Mouse (Mus musculus) embryonic facial prominence, embryonic 11.5 days (tissue): ENCODE results near the gene Psma6. TPM values are rescaled to one million over a fixed set of nuclear protein-coding genes. Genes with fewer than 3 reads are reported as not detected.

ENCODE experiments used
- ATAC-seq: fragments of 200-750 bp; cut with Nextera tagmentation; replicated peaks from 2 replicates; pipeline ENCODE4 v1.8.0; 2017; ENCODE audit warnings: low read depth; ENCODE audit not compliant: insufficient number of reproducible peaks, low FRiP score, low TSS enrichment
- DNase-seq: peaks from one replicate; pipeline ENCODE4 v3.0.0-alpha.2; 2015; ENCODE audit warnings: low spot score
- H3K27ac ChIP-seq: fragments of 300-500 bp; sonication (generic); replicated peaks from 2 replicates; pipeline ENCODE4 v1.5.1; 2014; ENCODE audit warnings: mild to moderate bottlenecking, low read depth, low read length, control low read depth
- H3K27me3 ChIP-seq: fragments of 300-500 bp; sonication (generic); 2 replicates; pipeline ENCODE4 v1.6.1; 2014; ENCODE audit warnings: mild to moderate bottlenecking, low read length, moderate library complexity, mixed read lengths; ENCODE audit not compliant: control insufficient read depth, insufficient read depth
- H3K36me3 ChIP-seq: fragments of 300-500 bp; sonication (generic); replicated peaks from 2 replicates; pipeline ENCODE4 v1.6.1; 2014; ENCODE audit warnings: low read depth, mild to moderate bottlenecking, low read length, moderate library complexity, mixed read lengths; ENCODE audit not compliant: control insufficient read depth, insufficient read depth
- H3K4me1 ChIP-seq: fragments of 300-500 bp; sonication (generic); 2 replicates; pipeline ENCODE4 v1.6.1; 2014; ENCODE audit warnings: low read length, mixed read lengths; ENCODE audit not compliant: control insufficient read depth, insufficient read depth
- H3K4me2 ChIP-seq: fragments of 300-500 bp; sonication (generic); 2 replicates; pipeline ENCODE4 v1.6.1; 2014; ENCODE audit warnings: low read depth, mild to moderate bottlenecking, control low read depth, low read length, moderate library complexity
- H3K4me3 ChIP-seq: fragments of 300-500 bp; sonication (generic); 2 replicates; pipeline ENCODE4 v1.5.1; 2014; ENCODE audit warnings: low read depth, low read length, control low read depth
- H3K9ac ChIP-seq: fragments of 300-500 bp; sonication (generic); replicated peaks from 2 replicates; pipeline ENCODE4 v1.6.1; 2014; ENCODE audit warnings: mild to moderate bottlenecking, control low read depth, low read length
- H3K9me3 ChIP-seq: fragments of 300-500 bp; sonication (generic); replicated peaks from 2 replicates; pipeline ENCODE4 v1.6.1; 2016; ENCODE audit warnings: mild to moderate bottlenecking, low read length, inconsistent platforms, mixed read lengths; ENCODE audit not compliant: control insufficient read depth
- WGBS: fragments of 180-500 bp; shearing (Covaris S2); extraction: QIAGEN DNeasy Blood & Tissue Kit; methylation state at CpG from one replicate; pipeline ENCODE4 v1.1.7; 2014; 5-methylcytosine and 5-hydroxymethylcytosine counted together
- polyA plus RNA-seq: library from polyadenylated mRNA; unstranded; fragments of >200 nt; fragmentation: Nextera tagmentation; extraction: Ambion mirVana; gene quantifications from 2 replicates; pipeline ENCODE4 v1.2.1, GENCODE M21; 2014

The Psma6 gene
- polyA plus RNA-seq, 1 experiment from 2014 or later: 533 TPM

DNA sequence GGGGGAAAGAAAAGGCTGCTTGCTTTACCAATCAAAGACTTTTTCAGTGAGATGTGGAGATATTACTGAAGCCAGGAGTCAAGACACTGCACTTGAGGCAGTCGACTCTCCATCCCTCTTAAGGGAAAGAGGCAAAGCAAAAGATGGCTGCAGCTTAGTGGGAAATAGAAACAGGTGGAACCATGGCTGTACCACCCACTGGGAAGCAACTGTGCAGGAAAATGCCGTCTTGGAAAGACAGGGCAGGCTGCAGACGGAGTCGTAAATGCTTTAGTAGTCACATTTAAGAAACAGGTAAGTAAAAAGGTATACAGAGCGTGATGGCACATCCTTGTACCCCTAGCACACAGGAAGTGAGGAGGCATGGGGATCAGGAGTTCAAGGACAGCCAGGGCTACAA is 79.1 kb downstream of the Psma6 start:
- WGBS: 74% methylated on average over 5 of the region's 5 CpGs
- Histone ChIP-seq H3K9ac (no peak overlapping the region), H3K4me1 (no peaks in the 10 kb centered on the region; the same call in 1 of the 2 replicates), H3K4me2 (no peak overlapping the region), H3K4me3 (no peak overlapping the region), H3K27ac (no peak overlapping the region), H3K9me3 (no peaks in the 10 kb centered on the region), H3K27me3 (no peaks in the 10 kb centered on the region), H3K36me3 (no peaks in the 10 kb centered on the region)
- no peak for ATAC-seq
- DNase-seq: no peak

DNA sequence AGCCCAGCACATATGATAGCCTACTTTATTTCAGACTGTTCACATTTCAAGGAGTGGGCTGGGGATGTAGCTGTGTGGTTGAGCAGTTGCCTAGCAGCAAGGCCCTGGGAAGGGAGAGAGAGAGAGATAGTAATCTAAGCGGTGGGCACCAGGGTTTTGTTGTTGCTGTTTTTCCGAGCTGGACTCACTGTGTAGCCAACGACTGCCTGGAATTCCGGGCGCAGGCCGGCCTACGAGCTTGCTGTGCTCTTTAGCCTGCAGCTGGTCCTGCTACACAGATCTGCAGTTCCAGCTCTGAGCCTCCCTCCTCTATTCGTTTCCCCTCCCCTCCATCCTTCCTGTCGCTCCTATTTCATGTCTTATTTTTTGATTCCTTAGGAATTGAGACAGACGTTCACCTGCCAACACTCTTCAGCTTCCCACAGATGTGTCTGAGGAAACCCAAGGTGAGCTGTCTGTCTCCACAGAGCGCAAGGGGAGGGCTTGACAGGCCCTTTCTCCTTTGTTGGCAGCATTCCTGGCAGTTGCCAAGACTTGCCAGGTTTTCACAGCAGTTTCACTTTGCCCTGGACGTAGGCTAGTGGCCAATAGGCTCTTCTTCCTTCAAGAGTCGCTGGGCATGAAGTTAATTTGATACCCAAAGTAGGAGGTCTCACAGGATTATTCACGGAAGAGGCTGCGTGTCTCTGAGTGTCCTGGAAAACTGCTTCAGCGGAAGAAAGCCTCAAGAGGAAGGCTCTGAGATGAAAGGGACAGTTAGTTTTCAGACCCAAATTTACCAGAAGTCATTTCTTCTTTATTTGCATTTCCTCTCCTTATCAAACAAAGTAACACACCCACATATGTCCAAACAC is 80.2 kb downstream of the Psma6 start:
- DNase-seq (peak; percentile 72), ATAC-seq (peak; percentile 48; the same call in 1 of the 2 replicates)
- Histone ChIP-seq H3K27me3 (no peaks in the 10 kb centered on the region), H3K4me3 (no peak overlapping the region), H3K9me3 (no peaks in the 10 kb centered on the region), H3K4me2 (no peak overlapping the region), H3K4me1 (no peaks in the 10 kb centered on the region; the same call in 1 of the 2 replicates), H3K9ac (no peak overlapping the region), H3K36me3 (no peaks in the 10 kb centered on the region), H3K27ac (0 out of 2 replicates have a peak overlapping the region, but pooled peaks have one; percentile 1)
- WGBS: 27% methylated on average over 16 of the region's 16 CpGs

GRCm38 (mm10) chr12:55464846-55465361 is 80.9 kb downstream of the Psma6 start:
- 64% methylated on average over 14 of the region's 14 CpGs for WGBS
- Histone ChIP-seq H3K36me3 (no peaks in the 10 kb centered on the region), H3K27ac (no peak overlapping the region), H3K4me2 (no peak overlapping the region), H3K9me3 (no peaks in the 10 kb centered on the region), H3K4me1 (no peaks in the 10 kb centered on the region; the same call in 1 of the 2 replicates), H3K9ac (no peak overlapping the region), H3K27me3 (no peaks in the 10 kb centered on the region), H3K4me3 (no peak overlapping the region)
- DNase-seq (peak; percentile 29), ATAC-seq (no peak)

GRCm38 (mm10) chr12:55465401-55465983 is 81.5 kb downstream of the Psma6 start:
- DNase-seq (no peak), ATAC-seq (no peak)
- H3K4me3 ChIP-seq: no peak overlapping the region
- H3K36me3 ChIP-seq: no peaks in the 10 kb centered on the region
- no peak overlapping the region for H3K4me2 ChIP-seq
- no peak overlapping the region for H3K27ac ChIP-seq
- WGBS: 83% methylated on average over 17 of the region's 17 CpGs
- H3K27me3 ChIP-seq: no peaks in the 10 kb centered on the region
- no peaks in the 10 kb centered on the region for H3K9me3 ChIP-seq
- no peaks in the 10 kb centered on the region; the same call in none of the 2 replicates for H3K4me1 ChIP-seq
- H3K9ac ChIP-seq: no peak overlapping the region

GRCm38 (mm10) chr12:55466088-55466701 is 82.2 kb downstream of the Psma6 start:
- ATAC-seq (no peak), DNase-seq (no peak)
- no peak overlapping the region for H3K9ac ChIP-seq
- no peaks in the 10 kb centered on the region for H3K9me3 ChIP-seq
- no peaks in the 10 kb centered on the region for H3K36me3 ChIP-seq
- H3K4me2 ChIP-seq: no peak overlapping the region
- no peaks in the 10 kb centered on the region; the same call in none of the 2 replicates for H3K4me1 ChIP-seq
- H3K27me3 ChIP-seq: no peaks in the 10 kb centered on the region
- H3K27ac ChIP-seq: no peak overlapping the region
- WGBS: 60% methylated on average over 7 of the region's 7 CpGs
- no peak overlapping the region for H3K4me3 ChIP-seq

DNA sequence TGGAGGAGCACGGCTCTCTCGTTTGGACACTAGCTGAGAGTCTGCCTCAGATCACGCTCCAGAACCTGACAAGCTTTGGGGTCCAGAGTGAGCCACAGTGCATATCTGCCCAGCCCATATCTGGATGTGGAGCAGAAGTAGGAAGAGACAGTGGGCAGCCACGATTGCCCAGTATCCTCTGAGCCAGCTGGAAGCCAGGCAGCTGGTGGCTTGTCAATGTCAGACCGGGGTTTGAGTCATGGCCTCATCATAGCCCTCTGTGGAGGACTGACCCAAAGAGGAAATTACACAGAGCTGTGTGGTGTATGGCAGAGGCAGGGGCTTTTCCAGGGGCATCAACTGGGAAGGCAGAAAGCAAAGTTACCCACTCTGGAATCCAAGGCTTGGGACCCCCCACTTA is 82.8 kb downstream of the Psma6 start:
- DNase-seq: no peak
- ATAC-seq: no peak
- no peaks in the 10 kb centered on the region for H3K36me3 ChIP-seq
- H3K27me3 ChIP-seq: no peaks in the 10 kb centered on the region
- H3K4me1 ChIP-seq: no peaks in the 10 kb centered on the region; the same call in none of the 2 replicates
- H3K4me2 ChIP-seq: no peak overlapping the region
- no peaks in the 10 kb centered on the region for H3K9me3 ChIP-seq
- H3K4me3 ChIP-seq: no peak overlapping the region
- 78% methylated on average over 5 of the region's 5 CpGs for WGBS
- H3K9ac ChIP-seq: no peak overlapping the region
- no peak overlapping the region for H3K27ac ChIP-seq

DNA sequence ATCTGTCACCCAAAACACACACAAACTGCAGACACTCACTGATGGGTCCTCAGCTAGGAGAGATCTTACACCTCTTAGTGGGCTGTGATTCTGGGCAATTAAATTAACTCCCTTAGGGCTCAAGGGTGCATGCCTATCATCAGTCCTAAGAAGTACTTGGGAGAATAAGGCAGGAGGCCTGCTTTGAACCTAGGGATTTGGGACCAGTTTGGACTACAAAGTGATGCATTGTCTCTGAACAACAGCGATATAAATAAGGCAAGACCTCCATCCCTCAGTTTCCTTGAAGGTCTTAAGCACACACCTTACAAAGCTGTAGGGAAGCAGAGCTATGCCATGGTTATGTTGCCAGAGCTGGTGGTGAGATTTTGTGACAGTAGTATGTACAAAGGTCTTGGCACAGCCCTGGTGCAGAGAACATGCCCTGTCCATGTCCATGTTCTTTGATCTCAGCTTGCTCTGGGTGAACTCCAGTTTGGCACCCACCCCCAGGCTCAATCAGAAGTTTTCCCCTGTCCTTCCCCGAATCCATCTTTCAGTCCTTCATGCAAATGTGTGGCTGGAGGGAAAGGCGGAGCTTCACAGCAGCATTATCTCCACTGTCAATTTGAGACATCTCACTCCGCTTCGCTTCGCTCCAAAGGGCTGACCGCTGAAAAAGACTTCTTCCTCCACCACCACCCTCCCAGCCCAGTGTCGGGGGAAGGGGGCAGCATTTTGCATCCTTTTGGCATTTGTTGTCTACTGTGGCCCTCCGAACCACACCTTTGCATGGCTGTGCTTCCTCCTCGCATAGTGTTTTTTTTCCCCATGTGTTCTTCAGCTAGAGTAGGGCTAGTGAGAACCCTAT is 83.5 kb downstream of the Psma6 start:
- Histone ChIP-seq H3K27ac (no peak overlapping the region), H3K4me2 (no peak overlapping the region), H3K27me3 (no peaks in the 10 kb centered on the region), H3K9me3 (no peaks in the 10 kb centered on the region), H3K4me3 (no peak overlapping the region), H3K36me3 (no peaks in the 10 kb centered on the region), H3K9ac (no peak overlapping the region), H3K4me1 (no peaks in the 10 kb centered on the region; the same call in none of the 2 replicates)
- ATAC-seq: no peak
- no peak for DNase-seq
- WGBS: 53% methylated on average over 10 of the region's 10 CpGs
